Mouse (Mus musculus) lung, postnatal 10 days (tissue): Measurements from ENCODE around the gene Bcas3.
A peak's percentile ranks its signal among the peaks of the same experiment; 100 is the strongest.

ENCODE experiments used
- DNase-seq: peaks from one replicate; pipeline ENCODE4 v3.0.0; 2021

The Bcas3 gene

DNA sequence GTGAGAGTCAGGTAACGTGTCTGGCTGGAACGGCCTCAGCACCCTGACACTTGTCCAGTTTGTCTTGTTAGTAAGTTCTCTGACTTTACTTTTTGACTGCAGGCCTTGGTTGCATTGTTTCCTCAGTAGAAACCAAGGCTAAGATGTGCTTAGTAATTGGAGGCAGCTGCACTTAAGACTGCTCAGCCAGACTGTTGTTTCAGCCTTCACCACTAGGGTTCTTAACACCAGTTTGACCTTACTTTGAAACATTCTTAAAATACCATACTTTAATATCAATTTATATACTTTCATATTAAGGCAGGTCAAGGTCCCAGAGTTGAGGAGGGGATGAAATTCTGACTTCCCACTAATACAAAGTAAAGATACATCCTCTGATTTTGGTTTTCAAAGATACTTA, 273.9 kb downstream of the Bcas3 start:
- DNase-seq = peak; percentile 47

DNA sequence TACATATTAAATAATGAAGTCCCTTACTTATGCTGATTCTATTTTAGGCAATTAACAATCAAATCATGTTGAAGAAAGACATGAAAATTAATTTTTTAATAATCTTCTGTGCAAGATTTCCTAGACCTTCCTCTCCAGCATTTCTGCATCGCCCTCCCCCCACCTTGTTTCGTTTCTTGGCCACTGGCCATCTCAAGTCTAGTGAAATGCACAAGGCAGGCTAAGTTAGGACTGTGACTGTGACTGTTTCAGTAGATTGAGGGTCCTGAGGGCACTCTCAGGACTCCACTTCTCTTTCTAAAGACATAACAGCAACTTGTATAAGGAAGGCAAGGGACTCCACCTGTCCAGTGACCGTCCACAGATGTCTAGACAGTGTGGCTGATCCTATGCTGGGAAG, 274.4 kb downstream of the Bcas3 start:
- peak; percentile 30 for DNase-seq

DNA sequence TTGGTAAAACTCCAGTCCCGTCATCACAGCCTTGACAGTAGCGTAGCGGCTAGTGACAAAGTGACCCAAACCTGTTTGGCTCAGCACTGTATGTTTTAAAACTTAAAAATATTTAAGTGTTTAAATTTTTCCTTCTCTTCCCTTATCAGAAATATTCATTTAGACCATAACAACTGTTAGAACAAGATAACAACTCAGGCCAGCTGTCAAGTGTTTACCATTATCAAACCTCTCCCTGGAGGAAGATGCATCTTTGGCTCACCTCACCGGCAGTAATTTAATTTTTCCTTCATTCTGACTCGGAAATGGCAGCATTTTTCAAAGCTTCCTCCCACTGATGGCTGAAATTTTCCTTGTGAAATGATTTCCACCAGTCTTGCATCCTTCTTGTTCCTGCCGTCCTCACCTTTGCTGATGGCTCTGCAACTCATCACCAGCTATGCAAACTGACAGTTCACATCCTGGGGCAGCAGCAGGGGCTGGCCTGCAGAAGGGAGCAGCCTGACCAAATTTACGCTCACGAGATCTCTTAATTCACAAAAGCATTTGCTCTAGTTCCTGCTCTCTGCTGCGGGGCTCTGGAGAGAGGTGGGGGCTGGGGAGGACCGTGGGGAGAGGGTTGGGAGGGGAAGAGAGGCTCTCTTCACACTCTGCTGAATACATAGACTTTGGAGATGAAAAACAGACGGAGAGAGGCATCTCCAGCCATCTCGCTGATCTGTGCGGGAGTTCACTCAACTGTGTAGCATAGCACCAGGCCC, 275.5 kb downstream of the Bcas3 start:
- DNase-seq = no peak

DNA sequence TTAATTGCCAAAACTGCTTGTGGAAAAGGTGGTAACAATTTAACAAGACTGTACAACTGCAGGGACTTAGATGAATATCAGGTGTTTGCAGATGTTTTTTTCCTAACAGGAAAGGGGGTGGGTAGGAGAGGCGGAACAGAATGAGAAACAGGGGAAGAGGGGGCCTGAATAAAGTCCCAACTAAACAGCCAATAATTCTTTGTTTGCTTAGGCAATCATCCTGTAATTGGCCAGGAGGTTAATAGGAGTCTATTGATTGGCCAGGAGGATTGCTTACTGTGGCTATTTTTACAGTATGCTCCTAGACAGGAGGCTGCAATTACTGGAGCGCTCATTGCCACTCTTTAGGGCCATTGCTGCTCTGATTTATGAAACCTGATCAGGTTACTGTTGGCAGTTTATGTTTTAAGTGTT, 279.6 kb downstream of the Bcas3 start:
- DNase-seq = no peak

DNA sequence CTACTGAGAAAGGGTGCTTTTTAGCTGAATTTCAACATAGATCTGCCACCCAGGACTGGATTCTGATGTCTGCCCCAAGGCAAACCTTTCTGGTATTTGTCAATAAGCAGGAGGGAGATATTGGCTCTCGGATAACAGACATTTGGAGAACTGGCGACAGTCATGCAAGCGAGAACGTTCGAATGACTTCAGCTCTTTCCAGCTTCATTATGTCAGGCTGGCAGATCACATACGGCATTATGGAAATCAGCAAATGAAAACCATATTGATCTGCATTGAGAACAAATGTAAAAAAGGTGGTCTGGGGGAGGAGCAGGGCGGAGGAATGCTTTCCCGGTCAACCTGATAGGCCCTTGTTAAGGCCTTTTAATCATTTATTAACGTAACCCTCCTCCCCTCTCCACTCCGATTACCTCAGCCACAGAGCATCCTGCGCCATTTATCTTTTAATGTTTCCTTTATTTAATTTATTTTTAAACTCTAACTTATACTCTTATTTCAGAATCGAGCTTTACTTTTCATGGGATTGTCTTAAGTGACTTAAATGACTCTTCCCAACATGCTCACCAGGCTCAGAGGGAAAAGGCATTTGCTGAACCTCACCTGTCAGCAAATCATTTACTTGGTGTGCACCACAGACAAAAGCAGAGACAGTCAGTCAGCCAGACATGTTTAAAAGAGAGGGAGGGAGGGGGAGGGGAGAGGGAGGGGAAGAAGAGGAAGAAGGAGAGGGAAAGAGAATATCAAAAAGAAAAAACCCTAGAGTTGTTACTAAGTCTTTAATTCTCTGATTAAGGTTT, 285.9 kb downstream of the Bcas3 start:
- no peak for DNase-seq

DNA sequence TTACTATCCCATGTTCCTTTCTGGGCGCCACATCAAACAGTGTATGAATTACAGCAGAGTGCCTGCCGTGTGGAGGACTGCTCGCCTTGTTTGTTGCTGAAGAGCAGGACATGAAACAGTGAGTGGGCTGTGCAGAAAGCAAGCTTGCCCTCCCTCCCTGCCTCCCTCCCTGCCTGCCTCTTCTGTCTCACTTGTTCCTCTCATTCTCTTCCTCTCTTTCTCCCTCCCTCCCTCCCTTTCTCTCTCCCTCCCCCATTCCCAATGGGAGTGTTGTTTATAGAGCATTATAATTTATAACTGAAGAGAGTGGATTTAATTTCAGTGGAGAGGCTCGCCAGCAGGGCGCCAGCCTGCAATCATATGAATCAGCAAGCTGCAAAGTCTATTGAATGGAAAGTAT, 287.7 kb downstream of the Bcas3 start:
- DNase-seq = peak; percentile 45

DNA sequence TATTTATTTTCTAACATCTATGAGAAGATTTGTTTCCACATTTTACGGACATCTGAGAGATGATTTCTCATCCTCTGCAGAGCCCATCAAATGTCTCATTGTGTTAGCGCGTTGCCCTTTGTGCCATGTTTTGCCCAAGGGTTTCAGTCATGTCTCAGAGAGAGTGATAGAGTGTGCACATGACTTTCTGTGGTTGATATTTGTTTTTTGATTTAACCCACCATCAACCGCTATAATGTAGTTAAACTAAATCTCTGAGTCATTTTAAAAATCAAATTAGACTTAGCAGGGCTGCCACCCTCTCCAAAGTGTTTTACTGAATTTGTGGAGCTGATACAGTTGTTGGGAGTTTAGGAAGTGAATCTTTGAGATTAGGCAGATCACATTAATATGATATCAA, 288.5 kb downstream of the Bcas3 start:
- no peak for DNase-seq

DNA sequence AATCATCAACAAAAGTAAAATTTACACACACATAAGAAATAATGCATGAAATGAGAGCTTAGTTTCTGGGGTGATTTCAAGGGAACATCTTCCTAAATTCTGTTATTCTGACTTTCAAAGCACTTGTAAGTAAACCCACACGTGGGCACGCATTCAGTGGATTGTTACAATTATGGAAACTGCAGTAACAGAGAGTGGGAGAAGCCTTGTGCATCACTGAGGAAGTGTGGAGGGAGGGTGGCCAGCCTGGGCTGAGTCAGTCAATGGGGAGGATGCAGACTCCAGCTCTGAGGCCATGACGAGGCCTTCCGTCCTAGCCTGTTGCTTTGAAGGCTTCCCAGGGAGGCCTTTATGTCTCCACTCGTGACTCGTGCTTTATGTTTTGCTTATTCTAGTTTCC, 289.6 kb downstream of the Bcas3 start:
- peak; percentile 41 for DNase-seq

DNA sequence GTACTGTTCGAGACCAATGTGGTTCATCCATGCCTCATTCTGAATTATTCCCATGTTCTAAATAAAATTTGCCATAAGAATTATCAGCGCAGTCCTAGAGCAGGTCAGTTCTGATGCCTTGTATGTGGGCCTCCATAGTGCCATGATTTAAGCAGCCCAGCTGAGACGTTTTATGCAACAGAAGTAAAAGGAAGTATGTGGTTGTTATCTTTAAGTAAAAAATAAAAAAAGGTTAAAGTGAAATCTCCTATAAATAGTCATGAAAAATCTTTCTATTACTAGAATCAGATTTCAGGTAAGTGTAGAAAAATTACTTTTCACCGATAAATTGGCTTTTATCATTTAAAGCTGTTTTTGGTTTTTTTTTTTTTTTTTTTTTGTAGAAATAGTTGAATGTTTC, 290.1 kb downstream of the Bcas3 start:
- DNase-seq = no peak

DNA sequence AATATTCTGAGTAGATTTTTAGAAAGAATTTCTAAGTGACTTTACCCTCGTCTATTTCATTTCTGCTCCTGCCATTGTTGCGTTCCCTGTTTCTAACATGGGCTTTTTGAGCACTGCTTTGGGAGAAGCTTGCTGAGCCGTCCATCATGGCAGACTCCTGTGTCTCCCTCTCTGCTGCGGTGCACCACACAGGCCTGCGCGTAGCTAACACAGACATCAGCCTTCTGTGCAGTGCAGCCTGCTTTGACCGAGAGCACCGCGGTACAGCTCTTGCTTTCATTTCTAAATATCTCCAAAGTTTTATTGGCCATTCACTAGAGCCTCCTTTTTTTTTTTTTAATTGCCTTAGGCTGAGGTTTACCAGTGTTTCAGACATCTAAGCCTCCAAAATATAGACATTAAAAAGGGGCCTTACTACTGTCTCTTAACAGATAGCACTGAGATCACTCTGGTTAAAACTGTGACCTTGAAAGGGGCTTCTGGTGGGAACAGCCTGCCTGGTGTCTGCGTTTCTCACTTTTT, 290.6 kb downstream of the Bcas3 start:
- no peak for DNase-seq

DNA sequence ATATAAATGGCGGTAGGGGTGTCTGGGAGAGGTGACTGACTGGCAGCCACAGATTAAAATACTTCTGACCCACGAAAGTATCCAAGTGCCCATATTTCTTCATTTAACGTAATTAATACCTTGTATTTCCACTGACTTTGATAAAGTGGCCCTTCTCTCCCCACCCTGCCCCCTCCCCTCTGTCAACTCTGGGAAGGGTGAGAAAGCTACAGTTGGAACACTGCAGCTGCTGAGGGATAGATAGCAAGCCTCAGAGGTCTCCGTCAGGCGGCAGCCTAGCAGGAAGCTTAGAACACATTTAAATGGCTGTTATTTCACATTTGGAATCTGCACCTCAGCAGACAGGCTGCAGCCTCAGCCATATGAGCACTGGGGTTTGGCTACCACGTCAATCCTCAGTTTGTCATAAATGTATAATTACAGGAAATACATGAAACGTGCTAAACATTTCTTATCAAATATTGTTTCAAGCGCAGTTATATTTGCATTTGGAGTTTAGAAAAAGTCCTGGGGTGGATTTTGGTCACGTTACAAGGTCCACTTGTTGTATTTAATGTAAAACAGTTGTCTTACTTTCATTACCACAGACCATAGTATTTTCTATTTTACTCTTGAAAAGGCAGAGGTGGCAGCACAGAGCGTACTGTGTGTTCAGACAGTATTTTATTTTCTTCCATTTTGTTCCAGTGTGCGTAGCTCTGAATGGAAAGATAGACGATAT, 291.2 kb downstream of the Bcas3 start:
- DNase-seq = peak; percentile 32

DNA sequence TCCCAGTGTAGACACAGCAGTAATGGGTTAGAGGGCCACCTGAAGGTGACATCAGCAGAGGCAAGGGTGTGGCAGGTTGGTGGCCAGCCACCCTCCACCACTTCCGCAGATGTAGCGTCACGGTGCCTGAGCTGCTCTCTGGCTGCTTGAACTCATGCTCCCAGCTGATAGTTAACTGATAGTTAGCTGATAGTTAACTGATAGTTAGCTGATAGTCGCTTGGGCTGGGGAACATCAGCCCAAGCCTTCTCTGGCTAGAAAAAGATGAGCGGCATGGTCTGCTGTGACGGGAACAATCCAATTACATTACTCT, 291.7 kb downstream of the Bcas3 start:
- no peak for DNase-seq

DNA sequence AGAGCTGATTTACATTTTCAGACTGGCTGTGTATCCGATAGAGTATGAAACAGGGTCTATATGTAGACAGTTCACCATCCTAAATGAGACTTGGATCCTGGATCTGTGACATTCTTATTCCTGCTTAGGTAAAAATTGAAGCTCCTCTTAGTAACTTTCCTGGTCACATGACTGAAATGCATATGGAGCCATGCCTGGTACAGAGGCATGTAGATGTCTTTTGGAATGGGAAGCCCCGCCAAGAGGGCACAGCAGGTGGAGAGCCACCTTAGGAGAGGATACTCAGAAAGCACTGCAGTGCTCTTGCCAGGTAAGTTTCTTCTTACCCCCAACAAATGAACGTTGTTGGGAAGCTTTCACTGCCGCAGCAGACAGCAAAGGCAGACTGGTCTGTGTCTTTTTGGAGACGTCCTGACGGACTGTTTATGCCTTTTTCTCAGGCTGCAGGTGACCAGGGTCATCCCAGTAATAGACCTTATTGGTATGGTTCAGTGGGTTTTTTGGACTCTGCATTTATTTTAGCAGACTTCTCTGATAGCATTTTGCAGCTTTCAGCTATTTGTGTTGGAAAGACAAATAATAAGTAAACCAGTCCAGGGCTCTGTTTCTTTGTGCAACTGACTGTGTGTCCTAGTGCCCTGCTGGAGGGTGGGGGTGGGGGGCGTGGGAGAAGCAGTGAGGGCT, 292.3 kb downstream of the Bcas3 start:
- no peak for DNase-seq

DNA sequence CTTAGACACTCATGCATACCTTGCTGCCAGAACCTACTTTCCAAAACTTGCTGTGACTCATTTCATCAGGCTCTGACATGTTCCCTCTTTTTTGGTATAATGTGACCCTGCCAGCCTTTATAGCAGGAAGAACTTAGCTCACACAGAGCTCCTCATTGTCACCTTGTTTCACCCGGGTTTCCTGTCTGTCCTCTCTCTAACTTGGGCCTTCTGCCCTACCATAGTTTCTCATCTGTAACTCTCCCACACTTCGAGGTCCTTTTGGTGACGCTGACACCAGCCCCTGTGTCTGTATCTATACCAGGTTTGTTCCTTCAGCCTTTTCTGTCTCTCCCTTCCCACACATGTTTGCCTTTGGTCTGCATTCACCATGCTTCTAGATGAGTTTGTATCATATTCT, 295.9 kb downstream of the Bcas3 start:
- no peak for DNase-seq

DNA sequence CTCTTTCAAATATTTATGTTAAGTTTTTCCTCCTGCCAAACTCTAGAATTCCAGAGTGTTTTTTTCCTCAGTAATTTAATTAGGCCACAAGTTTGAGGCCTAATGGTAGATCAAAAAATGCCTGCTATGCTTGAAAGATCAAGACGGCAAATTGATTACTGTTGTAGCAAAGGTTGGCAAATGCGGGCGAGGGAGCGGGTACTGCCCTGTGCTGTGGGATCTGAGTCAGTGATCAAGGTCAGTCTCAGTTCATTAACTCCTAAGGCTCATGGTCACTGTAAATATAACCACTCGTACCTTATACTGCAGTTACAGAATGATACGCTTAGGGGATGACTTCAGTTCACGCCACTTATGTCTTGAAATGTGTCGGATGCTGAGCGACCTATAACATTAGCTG, 296.4 kb downstream of the Bcas3 start:
- no peak for DNase-seq

DNA sequence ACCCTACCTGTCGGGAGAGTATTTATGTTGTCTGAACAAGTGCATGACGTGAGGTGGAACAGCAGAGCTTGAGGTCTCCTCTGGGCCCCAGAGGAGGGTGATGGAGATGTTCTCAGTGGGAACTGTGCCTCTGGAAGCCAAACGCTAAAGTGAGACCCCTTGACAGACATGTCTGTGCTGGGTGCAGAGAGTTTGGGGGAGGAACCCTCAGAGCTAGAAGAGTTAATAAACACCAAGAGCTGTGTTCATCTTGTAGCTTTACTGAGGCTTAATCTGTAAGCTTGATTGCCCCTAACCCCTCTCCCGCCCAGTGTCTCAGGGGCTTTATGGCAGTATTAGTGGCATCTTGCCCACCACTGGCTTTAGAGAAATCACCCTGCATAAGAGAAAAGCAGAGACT, 304.5 kb downstream of the Bcas3 start:
- no peak for DNase-seq

DNA sequence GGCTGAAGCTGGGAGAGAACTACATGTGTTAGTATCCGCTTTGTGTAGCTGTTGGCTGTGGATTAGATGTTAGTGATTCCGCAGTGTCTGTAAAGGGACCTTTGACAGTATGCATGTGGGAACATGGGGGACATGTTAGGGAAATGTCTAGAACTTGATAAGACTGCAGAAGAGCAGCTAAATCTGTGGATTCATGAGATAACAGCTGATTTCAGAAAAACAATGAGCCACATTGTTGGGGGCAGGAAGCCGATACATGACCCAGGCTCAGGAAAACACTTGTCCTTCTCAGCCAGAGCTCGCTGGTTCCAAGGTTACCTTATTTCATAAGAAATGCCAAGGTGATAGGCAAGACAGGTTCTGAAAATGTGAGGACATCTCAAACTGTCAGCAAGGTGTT, 307.3 kb downstream of the Bcas3 start:
- DNase-seq = no peak

DNA sequence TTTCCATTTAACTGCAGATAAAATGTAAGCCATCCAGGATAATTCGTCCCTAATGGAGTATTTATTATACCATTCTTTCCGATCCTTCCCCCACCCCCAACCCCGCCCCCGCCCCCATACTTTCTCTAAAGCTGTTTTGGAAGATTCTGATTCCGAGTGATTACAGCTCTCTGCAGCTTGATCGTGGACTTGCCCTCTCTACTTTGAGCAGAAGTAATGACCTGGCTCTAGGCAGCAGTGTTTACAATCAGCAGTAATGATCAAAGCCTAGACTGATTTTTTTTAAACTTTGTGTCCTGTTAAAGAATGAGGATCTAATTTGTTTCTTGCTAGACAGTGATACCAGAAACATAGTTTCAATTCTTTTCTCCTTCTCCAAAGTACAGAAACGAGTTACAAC, 314.2 kb downstream of the Bcas3 start:
- DNase-seq = no peak

DNA sequence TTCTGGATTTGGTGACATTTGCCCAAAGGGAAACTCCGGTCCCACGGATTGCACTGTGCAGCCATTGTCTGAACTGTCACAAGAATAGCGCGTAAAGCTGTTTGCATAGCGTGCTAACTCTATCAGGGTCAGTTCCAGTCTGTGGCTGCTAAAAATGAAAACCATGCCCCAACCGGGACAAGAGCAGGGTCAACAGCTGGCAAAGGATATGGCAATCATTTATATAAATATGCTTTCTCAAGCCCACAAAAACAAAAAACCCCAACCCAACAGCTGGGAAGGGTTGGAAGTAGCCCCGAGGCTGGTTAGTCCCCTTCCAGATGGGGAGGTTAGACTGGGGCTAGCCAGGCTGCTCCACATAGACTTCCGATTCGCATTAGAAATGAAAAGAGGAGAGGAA, 314.8 kb downstream of the Bcas3 start:
- peak; percentile 55 for DNase-seq

DNA sequence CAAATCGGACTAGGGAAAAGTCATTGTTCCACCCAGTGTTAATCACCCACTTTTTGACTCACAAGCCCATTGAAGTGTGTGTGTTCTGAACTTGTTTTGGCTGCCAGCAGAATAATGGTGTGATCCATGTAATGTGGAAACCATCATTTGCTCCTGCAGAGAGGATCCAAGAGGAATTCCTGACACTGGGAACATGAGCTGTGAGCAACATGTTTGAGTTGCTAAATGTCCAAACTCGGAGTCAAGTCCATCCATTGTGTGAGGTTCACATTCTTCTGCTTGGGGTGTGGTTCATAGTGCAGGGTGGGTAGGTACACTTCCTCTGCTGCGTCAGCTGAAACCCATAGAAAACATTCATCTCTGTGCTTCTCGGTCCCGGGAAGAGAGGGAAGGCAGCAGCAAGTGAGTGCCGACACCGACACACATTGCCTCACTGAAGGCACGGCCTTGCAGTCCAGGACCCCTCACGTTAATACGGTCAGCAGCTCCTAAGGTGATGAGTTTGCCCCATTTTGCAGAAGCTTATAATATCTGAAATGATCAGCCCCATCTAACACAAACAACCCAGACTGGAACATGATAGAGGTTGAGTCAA, 320.0 kb downstream of the Bcas3 start:
- DNase-seq = peak; percentile 70

DNA sequence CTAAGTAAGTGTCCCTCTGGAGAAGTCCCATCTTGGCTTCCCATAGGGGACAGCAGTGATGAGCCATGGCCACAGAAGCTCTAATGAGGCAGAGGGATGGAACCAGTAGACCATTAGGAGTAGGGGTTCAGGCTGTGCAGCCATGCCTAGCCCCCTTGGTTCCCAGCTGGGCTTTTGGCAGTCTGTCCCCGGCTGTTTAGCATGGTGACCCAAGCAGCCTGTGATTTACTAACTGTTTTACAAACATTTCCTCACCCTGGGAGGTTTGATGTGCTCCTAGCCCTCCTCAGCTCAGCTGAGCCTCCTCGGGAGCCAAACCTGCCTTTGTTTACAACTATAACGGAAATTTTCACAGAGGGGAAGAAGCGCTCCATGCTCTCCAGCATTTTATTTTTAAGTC, 322.3 kb downstream of the Bcas3 start:
- DNase-seq = peak; percentile 81

DNA sequence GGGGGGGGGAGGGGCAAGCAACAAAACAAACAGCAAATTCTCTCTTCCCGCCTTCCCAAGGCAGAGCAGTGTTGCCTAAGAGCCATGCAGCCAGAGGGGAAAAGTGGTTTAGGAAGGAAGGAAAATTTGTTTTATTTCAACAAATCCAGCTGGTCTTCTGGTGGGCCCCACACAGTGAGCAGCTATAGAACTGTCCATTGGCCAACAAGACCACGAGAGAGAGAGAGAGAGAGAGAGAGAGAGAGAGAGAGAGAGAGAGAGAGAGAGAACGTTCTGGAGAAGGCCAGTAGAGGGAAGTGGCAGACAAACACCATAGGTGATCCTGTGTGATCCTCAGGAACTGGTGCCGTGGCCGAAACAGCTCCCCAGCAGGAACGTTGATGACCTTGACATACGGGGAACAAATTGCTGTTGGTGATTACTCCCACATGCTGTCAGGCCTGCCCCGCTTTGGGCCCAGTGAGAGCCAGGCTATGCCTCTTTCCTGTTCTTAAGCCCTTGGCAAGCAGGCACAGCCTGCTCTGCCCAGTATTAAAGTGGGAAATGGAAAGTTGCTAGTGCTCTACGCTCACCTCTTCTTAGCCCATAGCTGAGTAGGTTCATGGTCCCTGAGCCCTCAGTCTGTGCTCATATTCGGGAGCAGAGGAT, 323.5 kb downstream of the Bcas3 start:
- peak; percentile 59 for DNase-seq
